Mouse (Mus musculus): ENCODE data around the gene Nudt19.
"Not testable (repeated sequence)": the region's sequence is repeated elsewhere in the genome, so short reads cannot be mapped to it uniquely, and the experiment has no call there.

The Nudt19 gene

DNA sequence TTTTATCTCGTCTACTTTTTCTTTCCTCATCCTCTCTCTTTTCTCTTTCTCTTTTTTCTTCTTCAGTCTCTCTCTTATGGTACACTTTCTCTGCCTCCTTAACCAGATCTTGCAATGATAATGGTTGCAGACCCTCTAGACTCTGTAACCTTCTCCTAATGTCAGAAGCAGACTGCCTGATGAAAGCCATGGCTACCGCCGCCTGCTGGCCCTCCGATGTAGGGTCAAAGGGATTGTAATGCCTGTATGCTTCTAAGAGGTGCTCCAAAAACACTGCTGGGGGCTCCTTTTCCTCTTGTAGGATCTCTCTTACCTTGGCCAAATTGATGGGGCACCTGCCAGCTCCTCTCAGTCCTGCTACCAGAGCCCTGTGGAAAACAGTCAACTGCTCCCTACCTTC is 13.6 kb upstream of the Nudt19 start:
- not testable (repeated sequence) for ATAC-seq (ENCODE audit: insufficient number of reproducible peaks, low FRiP score, low TSS enrichment)

DNA sequence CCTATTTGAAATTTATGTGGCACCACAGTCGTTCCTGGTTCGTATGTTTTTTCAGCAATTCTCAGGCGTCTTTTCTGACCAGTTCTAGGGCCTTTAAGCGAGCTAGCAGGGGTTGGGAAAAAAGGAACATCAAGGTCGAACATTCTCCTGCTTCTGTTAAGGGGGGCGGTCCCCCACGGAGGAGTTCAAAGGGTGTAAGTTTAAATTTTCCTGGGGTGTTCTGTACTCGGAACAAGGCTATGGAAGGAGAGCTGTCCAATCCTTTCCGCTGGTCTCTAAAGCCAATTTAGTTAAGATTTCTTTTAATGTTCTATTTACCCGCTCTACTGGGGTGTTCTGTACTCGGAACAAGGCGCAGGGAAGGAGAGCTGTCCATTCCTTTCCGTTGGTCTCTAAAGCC is 9.9 kb upstream of the Nudt19 start:
- not testable (repeated sequence) for ATAC-seq (ENCODE audit: insufficient number of reproducible peaks, low FRiP score, low TSS enrichment)

DNA sequence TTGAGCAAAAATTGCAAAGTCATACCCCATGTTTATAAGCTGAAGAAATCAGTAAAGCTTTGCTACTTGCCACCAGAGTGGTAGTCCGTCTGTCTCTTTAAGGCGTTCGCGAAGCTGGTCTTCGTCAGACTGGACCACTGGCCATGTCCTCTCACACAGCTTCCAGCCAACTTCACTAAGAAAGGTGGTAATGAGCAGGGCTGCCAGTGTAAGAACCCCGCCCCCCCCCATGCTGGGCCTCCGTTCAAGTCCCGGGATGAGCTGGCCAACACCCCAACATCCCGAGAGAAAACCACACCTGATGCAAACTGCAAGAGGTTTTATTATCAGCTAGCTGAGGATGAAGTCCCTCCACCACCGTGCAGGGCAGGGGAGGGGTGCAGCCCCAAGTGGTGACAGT is 8.8 kb upstream of the Nudt19 start:
- not testable (repeated sequence) for ATAC-seq (ENCODE audit: insufficient number of reproducible peaks, low FRiP score, low TSS enrichment)

DNA sequence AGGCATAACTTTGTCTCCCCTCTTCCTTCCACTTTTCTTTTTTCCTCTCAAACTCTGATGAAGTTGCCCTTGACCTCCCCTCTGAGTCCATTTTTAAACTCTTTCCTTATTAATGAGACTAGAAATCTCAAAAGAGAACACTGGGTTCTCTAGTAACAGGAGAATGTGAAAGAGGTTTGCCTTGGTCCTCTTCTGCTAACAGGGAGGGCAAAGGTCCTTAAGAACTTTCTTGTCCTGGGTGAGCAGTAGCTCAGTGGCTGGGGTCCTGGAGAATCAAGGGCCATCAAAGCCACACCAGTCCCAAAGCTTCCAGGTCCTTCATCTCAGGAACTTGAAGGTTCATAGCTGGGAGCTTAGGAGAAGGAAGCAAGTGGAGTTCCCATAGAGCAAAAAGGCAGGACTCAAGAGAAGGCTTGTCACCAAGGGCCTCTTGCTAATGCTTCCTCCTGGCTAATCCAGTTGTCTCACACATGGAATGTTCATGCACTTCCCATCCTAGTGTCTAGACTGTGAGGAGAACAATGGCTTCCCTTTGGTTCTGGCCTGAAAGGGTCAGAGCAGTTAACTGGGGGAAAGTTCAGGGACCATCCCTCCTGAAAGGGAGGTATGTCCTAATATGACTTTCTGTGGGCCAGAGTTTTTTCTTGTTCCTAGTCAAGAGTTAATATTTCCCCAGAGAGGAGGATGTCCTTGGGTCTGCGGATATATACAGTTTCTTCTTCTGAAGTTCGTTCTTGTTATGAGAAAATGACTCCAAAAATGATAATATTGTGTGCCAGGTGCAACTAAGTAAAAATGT is 8.2 kb upstream of the Nudt19 start:
- ATAC-seq (ENCODE audit: insufficient number of reproducible peaks, low FRiP score, low TSS enrichment), result no peak

DNA sequence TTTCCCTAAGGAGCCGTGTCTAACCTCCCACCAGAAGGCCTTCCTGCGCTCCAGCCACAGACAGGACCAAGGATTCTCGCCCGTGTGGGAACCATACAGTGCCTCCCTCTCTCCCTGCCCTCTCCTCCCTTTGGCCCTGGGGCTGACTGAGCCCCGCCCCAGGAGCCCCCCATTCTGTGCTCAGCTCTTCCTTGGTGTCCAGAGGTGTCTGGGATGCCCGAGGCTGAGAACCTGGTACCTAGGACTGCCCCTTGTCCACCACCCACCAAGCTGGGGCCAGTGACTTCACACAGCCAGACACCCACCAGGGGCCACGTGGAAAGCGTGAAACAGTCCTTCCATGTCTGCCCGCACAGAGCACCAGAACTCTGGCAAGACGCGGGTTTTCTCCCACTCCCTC is 7.0 kb upstream of the Nudt19 start:
- ATAC-seq (ENCODE audit: insufficient number of reproducible peaks, low FRiP score, low TSS enrichment), result no peak

DNA sequence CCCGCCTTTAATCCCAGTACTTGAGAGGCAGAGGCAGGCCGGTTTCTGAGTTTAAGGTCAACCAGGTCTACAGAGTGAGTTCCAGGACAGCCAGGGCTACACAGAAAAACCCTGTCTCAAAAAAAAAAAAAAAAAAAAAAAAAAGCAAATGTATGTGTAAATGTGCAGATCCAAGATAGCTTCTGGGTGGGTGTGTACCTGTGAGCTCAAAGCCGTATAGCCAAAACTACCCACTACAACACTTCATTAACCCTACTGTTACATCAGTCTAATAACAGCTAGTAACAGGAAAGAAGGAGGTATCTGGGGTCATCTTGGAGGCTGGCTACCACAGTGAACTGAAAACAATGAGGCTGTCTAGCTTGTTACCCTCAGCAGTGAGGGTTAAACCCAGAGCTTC is 3.7 kb upstream of the Nudt19 start:
- ATAC-seq (ENCODE audit: insufficient number of reproducible peaks, low FRiP score, low TSS enrichment), result no peak

DNA sequence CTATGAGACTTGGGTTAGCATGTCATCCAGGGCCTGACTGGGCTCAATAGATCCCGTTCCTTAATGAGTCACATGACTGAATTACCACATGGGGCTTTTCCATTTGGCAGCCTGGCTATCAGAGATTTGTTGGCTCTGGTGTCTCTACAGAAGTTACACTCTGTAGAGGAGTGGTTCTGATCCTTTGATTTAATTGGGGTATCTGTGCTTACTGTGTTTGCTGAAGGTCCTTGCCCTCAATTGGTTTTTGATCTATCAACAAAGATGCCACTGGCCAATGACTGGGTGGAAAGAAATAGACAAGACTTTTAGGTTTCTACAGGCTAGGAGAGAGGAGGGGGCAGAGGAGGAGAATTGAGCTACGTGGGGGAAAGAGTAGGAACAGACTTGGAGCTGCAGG is 2.6 kb upstream of the Nudt19 start:
- ATAC-seq (ENCODE audit: insufficient number of reproducible peaks, low FRiP score, low TSS enrichment), result no peak

DNA sequence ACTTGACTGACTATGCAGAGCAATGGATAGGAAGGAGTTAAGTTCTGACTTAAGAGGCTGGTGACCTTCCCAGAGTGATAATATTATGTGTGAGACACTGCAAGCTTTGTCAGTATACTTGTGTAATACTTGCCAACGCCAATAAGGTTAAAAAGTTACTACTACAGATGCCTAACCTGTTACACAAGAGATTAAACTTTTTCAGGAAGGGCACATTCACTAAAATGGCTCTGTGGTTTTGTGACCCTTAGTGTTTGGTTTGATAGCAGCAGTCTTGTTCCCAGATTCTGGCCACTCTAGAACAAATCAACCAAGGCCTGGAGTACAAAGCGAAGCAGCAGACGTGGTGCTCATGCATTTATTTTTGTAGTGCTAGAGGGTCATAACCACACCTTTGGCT is 1.5 kb upstream of the Nudt19 start:
- no peak for ATAC-seq (ENCODE audit: insufficient number of reproducible peaks, low FRiP score, low TSS enrichment)

DNA sequence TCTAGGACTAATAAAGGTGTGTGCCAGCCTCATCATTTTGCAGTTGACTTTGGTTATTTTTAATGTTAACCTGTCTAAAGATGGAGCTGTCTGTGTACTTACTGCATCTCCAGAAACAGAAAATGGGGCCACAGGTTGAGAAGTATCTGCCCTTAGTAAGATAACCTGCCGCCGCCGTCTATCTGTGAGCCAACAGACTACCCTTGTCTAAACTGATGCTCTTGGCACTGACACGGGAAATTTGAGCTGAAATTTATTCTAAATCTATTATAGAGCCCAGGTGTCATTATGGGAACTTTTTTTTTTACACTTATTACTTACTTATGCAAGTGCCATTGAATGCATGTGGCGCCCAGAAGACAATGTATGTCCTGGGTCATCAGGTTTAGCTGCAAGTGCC is 801 bp upstream of the Nudt19 start:
- no peak for ATAC-seq (ENCODE audit: insufficient number of reproducible peaks, low FRiP score, low TSS enrichment)

DNA sequence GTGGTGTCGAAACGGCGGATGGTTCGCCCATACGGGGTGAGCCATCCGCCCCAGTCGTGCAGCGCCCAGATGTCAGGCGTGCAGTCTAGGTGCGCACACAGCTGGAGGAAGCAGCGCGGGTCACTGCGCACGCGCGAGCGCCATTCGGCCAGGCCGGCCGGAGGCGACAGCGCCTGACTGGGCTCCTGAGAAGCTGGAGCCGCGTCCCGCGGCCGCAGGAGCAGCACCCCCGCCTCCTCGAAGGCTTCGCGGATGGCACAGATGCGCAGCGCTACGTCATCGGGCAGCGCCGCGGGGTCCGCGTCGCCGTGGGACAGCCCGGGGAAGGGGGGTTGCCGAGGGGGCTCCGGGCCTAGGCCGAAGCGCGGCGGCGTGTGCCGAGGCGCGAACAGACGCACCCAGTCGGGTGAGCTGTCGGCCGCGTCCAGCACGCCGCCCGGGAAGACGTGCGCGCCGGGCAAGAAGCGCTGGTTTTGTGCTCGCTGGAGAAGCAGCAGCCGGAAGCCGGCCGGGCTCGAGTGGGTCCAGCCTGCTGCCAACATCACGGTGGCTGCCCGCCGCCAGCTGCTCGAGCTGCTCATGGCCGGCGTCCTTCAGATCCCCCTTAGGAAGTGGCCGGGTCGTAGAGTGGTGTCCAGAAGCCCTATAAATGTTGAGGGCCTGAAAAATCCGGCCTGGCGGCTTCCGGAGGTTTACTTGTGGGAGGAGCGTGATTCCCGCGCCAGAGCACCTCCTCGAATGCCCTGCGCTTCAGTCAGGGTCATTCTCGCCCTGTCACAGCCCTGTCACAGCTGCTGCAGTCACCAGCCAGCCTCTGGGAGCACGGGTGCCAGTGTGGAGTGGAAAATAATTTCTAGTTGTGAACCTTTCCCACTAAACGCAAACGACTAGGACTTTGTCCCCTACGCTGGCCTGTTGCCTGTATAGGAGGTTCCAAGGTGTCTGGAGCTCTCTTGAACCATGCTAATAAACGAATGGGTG is 590 bp downstream of the Nudt19 start:
- ATAC-seq (ENCODE audit: insufficient number of reproducible peaks, low FRiP score, low TSS enrichment), result peak; percentile 85

DNA sequence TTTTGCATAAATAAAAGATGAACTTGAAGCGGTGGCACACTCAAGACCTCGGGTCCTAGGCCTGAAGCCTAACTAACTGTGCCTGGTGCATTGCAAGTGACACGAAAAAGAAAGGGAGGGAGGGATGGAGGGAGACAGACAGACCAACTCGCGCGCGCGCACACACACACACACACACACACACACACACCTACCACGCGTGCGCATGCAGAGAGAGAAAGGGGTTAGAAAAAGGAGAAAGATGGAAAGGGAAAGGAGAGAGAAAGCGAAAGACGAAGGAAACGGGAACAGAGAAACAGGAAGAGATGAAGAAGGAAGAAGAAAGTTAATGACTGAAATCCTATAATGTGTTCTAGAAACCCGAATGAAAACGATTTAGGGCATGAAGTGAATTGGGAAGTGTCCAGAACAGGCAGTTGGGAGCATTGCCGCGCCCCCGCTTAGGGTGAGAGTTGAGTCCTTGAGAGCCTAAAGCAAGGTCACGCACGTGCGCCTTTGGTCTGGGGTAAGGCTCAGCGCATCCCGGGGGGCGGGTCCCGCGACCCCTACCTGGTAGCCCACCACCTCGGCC is 1.4 kb downstream of the Nudt19 start:
- peak; percentile 47; the same call in 1 of the 2 replicates for ATAC-seq (ENCODE audit: insufficient number of reproducible peaks, low FRiP score, low TSS enrichment)

DNA sequence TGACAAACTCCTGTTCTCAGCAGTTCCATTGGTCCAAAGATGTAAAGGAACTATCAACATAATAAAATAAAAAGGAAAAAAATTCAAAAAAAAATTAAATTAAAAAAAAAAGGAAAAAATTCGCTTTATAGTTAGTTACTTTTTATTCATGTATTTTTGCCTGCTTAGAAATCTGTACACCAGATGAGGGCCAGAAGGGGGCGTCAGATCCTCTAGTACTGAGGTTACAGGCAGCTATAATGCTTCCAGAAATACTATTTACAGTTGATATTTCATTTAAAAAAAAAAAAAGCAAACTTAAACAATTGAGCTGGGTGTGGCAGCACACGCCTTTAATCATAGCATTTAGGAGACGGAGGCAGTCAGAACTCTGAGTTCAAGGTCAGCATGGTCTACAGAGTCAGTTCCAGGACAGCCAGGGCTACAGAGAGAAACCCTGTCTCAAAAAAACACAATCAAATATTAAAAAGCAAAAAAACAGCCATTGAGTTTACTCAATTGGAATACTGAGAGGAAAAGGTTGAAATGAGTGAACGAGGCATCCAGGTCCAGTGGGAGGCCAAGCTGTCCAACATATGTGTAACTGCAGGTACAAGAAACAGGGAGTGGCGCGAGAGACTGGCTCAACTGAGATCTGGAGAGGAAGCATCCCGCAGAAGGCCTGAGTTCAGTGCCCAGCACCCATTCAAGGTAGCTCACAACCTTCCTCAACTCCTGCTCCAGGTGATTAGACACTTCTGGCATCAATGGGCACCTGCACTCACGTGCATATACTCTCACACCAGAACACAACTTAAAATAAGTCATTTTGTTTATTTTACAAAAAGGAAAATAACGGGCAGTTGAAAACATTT is 2.1 kb downstream of the Nudt19 start:
- ATAC-seq (ENCODE audit: insufficient number of reproducible peaks, low FRiP score, low TSS enrichment), result no peak

DNA sequence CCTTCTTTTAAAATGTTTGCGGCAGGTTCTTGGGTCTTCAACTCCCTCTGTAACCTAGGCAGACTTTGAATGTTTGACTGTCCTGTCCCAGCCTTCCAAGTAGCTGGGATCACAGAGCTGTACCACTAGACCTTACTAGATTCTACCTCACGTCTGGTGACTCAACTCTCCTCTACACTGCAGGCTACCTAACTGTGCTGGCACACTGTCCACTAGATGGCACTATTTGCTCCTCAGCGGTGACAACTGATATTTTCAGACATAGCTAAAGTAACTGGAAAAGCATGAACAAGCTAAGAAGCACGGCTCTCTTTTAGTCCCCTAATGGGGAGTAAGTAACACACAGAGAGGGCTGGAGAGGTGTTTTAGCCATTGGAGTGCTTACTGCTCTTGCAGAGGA is 10.2 kb downstream of the Nudt19 start:
- peak; percentile 64; the same call in 1 of the 2 replicates for ATAC-seq (ENCODE audit: insufficient number of reproducible peaks, low FRiP score, low TSS enrichment)

DNA sequence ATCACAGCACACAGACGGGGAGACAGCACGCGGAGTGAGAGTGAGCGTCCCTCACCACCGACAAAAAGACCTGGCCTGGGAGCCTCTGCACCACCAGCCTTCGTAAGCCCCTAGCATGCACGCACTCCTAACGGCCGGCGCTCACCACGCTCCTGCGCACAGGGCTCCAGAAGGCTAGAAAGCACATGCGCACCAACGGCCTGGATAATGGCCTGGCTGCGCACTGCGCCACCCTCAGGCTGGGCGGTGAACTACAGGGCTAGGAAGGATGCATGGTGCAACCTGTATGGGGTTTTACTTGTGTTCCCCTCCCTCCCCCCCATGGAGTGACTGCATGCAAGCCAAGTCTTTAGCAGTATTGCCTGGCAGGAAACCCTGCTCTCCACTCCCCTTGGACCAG is 18.5 kb downstream of the Nudt19 start, which contains the start of gene Tdrd12:
Gene Tdrd12 (minus strand): TSS at position 184 of the 400 bp plus-strand sequence.
- ATAC-seq (ENCODE audit: insufficient number of reproducible peaks, low FRiP score, low TSS enrichment), result no peak

DNA sequence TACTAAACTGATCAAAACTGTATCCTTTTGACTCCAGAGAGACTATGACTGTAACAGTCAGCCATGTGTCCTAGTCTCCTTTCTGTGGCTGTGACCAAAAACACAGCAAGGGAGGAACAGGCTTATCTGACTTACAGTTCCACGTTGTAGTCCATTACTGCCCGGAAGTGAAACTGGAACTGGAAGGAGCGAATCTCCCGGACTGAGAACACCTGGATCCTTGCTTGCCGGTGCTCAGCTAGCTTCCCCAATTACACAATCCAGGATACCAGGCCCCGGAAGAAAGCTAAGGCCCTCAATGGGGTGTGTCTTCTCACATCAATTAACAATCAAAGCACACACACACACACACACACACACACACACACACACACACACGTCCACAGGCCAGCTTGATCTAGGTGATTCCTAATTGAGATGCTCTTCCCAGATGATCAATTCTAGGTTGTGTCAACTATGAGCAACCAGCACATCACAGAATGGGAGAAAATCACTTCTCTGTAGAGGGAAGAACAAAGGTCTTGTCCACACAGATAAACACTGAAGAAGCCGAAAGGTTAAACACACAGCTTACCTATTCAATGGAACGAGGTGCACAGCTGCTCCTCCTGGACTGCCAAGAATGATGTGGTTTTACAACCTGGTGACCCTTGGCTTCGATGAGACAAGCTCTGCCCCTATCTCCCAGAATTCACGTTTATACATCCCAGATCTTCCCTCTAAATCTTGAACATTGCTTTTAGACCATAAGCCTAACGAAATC is 20.2 kb downstream of the Nudt19 start:
- ATAC-seq (ENCODE audit: insufficient number of reproducible peaks, low FRiP score, low TSS enrichment), result no peak

DNA sequence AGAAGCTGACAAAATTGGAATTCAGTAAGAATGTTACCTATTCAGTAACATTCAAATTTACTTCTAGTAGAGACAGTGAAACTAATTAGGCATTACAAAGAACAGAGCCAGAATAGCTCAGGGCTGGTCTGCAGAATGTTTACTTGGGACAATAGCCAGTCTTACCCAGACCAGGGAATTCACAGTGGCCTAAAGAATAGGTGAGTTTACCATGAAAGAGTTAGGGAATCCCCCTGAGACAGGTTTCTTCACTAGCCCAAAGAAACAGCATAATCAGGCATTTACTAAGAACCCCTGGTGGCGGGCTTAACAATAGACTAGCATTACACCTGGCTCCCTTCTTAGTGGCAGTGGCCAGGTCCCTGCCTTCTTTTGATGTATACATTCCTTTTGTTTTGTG is 25.6 kb downstream of the Nudt19 start:
- not testable (repeated sequence) for ATAC-seq (ENCODE audit: insufficient number of reproducible peaks, low FRiP score, low TSS enrichment)

DNA sequence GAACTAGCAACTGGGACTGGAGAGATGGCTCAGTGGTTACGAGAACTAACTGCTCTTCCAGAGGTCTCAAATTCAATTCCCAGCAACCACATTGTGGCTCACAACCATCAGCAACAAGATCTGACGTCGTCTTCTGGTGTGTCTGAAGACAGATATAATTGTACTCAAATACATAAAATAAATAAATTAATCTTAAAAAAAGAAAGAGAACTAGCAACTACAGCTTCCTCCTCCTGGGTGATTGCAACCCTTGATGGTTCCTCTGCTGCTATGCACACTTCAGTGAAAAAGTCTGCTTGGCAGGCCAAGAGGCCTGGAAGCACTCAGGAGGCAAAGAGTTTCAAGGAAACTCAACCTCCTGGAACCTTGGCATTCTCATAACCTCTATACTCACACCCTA is 26.1 kb downstream of the Nudt19 start:
- no peak for ATAC-seq (ENCODE audit: insufficient number of reproducible peaks, low FRiP score, low TSS enrichment)

DNA sequence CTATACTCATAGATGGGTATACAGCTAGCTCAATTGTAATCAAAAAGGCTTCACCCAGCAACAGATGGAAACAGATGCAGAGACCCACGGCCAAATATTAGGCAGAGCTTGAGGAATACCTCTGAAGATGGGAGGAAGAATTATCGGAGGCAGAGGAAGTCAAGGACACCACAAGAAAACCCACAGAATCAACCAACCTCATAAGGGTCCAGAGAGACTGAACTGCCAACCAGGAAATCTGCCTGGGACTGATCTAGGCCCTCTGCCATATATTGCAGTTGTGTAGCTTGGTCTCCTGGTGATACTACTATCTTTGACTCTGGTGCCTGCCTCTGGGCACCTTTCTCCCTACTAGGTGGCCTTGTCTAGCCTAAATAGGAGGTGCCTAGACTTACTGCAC is 29.3 kb downstream of the Nudt19 start:
- no peak for ATAC-seq (ENCODE audit: insufficient number of reproducible peaks, low FRiP score, low TSS enrichment)

DNA sequence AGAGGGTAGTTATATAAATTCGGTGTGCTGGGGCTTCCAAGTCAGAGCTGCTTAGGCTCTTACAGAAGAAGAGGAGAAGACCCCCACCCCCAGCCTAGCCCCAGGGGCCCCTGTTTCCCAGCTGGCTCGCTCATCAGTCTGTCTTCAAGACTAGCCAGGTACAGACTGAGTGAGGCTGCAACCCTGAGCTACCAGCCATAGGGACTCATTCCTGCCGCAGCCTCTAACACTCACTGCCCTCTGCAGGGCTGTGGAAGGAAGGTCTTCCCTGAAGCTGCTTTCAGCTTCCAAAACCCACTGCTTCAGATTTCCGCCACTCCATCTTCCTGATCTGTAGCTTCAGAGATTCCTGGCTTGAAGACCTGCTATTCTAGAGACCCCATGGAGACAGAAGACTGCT is 54.1 kb downstream of the Nudt19 start:
- ATAC-seq (ENCODE audit: insufficient number of reproducible peaks, low FRiP score, low TSS enrichment), result peak; percentile 56; the same call in 1 of the 2 replicates
